Mouse (Mus musculus) CD8-positive naive resting alpha-beta T cell, adult 2 months (primary cell): ENCODE data around the gene Ildr1.

ENCODE experiments used
- DNase-seq, 2 experiments: peaks; one replicate each; pipeline ENCODE4 v3.0.0; 2022; ENCODE audit warnings: low read depth in 2 of 2, low spot score in 2 of 2

Gene Ildr1

DNA sequence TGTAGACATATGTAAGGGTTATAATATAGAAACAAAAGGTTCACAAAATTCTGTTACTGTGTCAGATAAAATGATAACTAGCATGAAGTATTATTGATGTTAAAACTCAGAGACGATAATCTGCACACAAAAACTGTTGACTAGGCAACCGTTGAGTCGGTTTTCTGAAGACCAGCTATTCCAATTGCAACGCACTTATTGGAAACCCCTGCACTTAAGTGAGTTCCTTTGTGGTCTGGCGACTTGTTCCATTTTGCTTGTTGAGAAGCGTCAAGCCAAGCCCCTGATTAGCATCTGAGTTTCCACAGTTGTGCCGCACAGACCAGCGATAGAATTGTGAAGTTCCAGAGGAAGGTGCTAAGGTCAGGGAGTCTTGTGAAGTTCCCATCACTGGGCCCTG is 3.6 kb downstream of the Ildr1 start:
- DNase-seq, result no peak

DNA sequence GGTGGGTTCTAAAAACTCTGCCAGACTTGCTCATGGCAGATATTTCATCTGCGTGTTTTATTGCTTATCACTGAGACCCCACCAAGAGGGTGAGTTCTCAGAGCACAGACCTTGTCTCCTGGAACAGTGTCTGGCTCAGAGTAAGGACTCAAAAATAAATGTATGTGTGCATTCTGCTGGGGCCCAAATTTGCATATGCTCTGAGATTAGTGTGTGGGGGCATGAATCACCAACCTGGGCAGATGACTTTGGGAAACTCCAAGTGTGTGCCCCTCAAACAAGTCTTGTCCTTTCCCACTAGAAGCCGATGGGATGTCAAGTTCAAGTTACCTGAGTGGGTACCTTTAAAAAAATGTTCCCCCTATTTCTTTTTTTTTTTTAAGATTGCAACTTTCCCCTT is 6.7 kb downstream of the Ildr1 start:
- DNase-seq, result no peak

DNA sequence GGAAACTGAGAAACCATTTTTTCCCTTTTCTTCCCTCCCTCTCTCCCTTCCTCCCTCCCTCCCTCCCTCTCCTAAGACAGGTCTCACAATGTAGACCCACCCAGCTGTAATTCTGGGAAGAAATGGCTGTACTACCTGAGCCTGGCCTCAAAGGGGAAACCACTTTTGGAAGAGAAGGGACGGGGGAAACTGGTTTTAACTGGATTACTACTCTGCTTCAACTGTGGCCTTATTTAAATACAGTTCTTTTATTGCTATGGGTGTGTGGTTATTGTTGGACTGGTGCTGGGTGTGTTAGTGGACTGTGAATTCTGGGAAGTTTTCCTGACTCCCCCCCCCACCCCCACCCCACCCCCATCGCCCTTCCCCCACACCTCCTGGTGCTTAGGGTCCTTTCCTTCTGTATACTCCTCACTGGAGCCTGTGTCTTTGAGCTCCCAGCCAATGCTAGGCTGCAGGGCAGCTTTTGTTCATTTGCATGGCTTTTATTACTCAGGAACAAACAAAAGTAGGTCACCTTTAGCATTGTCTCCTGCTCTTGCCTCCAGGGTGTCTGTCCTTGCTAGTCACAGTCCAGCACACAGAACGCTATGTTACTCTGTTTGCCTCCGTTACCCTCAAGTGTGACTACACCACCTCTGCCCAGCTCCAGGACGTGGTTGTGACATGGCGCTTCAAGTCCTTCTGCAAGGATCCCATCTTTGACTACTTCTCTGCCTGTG is 14.1 kb downstream of the Ildr1 start:
- no peak for DNase-seq

DNA sequence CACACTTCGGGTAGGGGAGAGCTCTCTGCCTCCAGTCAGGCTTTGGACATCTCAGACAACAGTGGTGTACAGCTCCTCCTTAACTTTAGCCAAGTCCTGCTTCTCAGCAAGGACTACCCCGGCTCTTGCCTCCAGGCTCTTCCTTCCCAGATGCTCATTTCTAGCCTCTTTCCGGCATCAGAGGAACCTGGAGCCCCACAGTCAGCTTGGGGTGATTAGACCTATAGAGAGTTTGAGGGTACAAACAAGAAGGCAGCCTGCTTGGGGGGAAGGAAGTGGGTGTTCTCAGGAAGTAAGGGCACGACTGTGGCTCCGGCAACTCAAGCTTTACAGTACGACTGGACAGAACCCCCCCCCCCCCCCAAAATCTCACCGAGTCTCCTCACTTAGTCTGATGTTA is 15.0 kb downstream of the Ildr1 start:
- peak in 1 of 2 experiments; percentile 33 for DNase-seq

DNA sequence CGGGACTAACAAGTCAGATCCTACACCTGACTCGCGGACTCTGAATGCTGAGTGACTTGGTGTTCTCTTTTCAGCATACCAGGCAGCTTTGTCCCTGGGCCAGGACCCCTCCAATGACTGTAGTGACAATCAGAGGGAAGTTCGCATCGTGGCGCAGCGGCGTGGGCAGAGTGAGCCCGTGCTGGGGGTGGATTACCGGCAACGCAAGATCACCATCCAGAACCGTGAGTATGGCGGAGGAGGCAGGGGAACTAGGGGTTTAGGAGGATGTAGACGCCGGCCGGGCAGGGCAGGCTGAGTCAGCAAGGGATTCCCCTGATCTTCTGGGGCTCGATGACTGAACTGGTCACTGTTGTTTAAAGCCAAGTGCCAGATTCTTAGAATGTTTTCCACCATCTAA is 15.6 kb downstream of the Ildr1 start:
- DNase-seq, result peak in 1 of 2 experiments; percentile 19

DNA sequence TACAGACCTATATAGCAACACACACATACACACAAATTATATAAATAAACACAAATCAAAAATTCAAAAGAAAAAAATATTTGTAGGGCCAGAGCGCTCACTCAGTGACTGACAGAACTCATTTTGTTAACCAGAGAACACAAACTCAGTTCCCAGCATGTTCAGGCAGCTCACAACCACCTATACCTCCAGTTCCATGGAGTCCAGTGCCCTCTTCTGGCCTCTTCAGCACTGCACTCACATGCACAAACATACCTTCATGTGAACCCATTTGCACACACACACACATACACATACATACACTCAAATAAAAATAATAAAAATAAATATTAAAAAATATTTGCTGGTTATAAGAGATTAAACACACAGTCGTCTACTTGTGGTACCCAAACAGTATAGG is 17.0 kb downstream of the Ildr1 start:
- DNase-seq, result peak in 1 of 2 experiments; percentile 35

DNA sequence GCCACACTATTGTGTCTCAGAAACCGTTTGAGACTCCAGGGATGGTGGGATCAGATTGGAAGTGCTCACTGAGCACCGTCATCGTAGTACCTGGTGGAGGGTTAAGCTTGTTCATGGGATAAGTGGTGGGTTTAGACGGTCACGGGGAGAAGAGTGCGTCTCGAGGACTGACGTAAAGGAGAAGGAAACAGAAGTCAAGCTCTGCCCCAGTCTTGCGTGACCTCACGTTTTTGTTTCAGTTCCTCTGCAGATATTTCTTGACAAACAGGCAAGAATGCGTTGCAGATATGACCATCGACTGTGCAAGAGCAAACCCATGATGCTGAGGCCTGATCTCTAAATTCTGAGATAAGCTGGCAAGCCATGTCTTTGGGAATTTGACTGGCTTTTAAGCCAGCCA is 18.0 kb downstream of the Ildr1 start:
- DNase-seq, result no peak

DNA sequence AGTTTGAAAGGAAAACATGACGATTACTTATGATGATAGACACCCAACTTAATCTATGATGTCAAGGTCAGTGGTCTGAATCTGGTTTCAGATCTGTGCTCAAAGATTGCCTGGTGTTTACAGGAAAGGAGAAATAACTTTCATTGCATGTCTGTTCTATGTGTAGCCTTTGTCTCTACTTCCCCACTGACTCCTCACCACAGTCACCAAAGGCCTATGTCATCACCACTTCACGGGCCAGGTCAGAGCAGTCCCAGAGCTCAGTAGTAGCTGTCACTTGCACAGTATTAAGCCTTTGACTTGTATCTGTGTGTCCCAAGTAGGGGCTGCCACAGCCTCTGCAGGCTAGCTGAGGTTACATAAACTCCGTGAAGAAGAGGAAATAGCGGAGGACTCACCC is 23.7 kb downstream of the Ildr1 start:
- no peak for DNase-seq

DNA sequence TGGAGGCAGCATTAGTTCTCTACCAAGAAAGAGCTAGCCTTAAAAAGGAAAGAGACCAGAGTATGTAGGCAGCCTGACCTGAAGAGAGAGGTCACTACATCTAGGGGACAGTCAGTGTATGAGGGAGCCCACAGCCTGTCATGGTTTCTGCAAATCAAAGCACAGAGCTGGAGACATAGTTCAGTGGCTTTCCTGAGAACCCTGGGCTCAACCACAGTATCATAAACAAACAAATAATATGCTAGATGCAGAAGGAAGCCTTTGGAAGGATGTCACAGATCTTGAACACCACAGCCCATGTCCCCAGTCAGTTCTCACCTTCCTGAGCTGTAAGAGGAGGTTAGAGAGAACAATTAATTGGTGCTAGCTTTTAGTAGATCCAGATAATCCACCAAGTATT is 24.9 kb downstream of the Ildr1 start:
- no peak for DNase-seq

DNA sequence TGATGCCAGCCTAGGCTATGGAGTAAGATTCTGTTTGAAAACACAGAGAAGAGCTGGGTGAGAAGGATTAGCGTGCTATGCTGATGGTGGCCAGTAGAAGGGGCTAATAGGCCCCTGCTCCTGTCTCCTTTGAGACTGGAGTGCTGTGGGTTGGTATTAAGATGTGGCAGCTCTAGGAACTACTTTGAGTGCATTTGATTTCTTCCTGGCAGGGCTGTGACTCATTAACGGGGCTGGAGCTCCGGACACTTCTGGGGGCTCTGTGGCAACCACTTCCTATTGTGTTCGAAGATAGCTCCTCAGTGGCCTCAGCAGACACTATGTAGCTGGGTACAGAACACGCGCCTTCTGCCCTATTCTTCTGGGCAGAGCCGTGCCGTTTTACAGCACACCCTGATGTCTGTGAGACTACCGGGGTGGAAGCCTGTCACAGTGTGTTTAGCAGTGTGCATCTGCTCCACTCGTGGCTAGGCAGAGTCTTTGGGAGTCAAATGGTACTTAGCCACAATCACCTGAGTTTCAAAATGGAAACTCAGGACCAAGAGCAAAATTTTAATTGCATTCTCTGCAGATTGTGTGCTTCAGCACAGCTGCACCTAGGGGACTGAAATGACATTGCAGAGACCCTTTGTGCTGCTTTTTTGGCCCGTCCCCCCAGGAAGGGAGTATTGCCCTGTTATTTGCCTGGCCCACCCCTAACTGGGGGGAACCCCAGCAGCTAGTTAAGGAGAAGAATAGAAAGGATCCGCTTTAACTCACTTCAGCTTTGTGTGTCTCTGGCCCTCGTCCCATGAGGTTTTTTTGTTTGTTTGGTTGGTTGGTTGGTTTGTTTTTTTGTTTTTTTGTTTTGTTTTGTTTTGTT is 26.6 kb downstream of the Ildr1 start:
- DNase-seq, result no peak

DNA sequence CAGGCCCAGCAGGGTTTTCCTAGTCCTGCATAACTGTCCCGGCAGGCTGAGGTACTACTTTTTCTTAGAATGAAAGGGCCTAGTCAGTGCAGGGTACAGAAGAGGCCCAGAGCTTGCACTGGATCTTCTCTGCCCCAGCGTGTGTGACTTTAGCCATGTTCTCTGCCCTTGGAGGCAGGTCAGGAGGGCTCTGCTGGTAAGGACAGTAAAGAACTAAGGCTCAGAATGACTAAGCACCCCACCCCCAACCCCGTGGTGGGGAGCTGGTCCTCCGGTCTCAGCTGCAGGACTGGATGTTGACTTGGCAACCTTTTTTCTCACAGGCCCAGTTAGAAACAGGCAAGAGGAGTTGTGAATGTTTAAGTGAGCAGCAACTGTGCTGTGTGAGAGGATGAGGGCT is 29.0 kb downstream of the Ildr1 start:
- DNase-seq, result no peak

DNA sequence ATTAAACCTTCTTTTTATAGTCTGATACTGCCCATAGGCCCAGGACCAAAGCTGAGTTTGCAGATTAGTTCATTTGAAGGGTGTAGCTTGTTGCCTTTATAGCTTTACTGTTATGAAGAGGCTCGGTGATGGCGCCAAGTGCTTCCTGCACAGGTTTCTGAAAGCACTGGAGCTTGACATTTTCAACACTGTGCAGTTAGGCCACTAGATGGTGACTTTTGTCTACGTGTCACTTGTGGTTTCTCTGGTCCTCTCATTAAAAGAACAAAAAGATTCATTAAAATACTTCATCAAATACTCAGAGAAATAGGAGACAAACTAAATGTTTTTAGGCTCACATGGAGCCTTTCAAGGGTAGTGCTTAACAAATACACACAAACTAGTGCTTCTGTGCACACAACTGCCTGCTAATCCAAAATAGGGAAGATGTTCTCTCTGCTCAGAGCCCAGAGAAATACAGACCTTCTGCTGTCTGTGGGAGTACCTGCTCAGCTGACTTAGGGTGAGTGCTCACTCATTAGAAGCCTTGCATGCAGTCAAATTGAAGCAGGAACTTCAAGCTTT is 30.2 kb downstream of the Ildr1 start:
- no peak for DNase-seq

DNA sequence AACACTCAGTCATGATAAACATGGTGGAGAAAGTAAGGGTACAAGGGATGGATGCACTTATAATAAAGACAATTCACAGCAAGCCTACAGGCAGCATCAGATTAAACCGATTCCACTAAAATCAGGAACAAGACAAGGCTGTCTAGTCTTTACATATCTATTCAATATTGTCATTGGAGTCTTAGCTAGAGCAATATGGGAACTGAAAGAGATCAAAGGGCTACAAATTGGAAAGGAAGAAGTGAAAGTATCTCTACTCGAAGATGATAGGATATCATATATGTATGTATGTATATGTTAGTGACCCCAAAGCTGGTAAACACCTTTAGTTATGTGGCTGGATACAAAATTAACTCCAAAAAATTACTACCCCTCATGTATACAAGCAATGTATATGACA is 35.2 kb downstream of the Ildr1 start:
- DNase-seq, result no peak

DNA sequence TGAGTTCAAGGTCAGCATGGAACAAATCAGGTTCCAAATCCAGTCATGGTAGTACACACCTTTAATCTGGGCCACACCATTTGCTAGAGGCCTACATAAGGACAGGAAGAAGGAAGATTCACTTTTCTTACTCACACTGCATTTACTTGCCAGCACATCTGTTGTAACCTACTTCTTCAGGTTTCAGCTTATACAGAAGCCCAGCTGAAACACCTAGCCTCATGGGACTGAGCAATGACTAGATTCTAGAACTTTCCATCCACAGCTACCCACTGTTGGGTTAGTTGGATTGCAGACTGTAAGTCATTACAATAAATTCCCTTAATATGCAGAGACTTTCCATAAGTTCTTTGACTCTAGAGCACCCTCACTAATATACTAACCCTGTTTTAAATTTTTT is 38.8 kb downstream of the Ildr1 start:
- DNase-seq, result no peak

DNA sequence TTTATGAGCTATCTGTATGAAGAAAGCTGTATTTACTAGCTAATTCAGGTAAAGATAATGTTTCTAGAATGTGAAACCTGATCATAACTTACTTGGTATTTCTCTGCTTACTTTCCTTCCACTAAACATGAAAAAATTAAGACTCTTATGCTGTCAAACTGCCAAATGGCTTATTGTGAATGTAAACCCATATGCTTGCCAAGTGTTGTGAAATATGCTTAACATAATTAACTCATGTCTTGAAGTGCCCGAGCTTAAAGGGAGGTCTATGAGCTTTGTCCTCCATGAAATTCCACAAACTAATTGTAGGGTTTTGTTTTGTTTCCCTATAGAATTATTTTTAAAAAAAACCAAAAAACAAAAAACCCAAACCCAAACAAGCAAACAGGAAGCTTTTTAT is 40.0 kb downstream of the Ildr1 start:
- no peak for DNase-seq

DNA sequence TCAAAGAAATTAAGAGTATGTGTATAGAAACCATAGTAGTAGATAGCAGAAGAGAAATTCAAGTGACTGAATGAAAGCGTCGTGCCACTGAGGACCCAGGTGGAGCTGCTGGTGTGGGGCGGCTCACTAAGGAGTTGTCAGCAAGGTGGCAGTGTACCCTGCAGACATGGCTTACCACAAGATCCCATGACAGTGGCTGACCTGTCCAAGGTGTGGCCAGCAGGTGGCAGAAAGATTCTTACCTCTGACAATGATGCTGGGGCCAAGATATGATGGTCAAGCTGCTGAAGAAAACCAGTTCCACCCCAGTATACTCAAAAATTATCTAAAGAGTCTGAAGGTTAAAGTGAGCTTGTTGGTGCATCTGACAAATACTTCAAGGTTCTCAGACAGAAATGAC is 41.6 kb downstream of the Ildr1 start:
- DNase-seq, result no peak

DNA sequence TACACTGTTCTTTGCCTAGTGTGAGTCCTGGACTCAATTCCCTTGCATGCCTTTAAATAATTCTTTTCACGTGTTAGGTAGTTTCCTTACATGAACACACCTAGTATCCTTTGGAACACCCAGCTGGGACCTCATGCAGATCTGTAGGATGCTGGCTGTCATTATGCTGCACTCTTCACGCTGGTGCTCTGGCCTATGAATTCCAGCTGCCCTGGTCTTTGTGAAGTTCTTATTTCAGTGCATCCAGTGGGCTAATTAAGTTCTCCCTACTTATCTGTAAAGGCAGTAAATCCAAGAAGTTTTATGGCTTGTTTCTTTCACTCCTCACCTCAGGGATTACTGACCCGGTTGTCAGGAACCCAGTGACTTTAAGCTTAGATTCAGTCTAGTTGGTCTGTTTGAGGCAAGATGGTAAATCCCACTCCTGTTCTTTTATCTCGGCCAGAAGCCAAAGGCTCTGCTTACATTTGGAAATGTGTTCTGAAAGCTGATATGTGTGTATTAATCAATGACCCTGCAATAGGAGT is 45.7 kb downstream of the Ildr1 start:
- no peak for DNase-seq

DNA sequence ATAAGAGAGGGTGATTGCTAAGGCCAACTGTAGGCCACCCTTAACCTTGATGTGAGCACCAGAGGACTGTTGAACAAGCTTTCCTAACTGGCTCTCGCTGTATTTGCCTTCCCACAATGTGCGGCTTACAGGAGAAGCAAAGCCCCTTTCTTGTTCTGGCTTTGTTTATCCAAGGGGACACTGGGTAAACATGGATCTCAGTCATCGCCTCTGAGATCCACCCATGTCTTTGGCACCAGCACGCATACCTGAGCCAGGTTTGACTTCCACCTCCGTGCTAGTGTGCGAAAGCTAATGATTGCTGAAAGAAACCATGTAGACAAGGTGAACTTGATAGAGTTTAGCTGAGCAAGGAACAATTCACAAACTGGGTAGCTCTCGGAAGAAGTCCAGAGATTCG is 49.8 kb downstream of the Ildr1 start:
- DNase-seq, result no peak

DNA sequence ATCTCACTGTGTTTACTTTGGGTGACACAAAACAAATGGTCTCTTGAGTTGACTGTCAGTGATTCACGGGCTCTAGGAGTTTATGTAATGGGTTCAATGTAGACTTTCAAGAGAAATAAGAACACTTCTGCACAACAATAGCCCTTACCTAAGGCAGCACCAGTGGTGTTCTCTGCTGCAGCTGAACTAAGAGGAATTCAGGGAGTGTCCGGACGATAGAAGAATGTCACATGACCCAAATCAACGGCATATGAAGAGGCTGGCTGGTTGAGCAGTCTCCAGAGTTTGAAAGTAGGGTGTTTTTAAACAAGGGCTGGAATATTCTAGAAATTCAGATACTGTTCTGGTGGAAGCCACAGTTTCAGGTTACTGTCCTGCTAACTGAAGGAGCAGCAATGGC is 53.3 kb downstream of the Ildr1 start:
- DNase-seq, result no peak

DNA sequence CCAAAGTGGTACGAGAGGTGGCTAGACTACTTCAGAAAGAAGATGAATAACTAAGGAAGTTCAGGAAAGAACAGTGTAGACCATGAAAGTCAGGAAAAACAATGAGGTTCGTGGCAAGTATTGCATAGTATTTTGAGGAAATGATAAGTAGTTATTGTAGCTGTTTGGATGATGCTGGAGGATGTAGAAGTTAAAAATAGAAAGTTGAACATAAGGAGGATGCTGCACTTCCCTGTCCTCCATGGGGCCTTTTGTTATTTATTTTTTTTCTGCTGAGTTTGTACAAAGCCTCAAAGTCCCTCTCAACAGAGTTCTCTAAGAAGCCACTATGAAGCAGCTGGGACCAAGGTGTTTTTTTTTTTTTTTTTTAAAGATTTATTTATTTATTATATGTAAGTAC is 54.0 kb downstream of the Ildr1 start:
- no peak for DNase-seq

DNA sequence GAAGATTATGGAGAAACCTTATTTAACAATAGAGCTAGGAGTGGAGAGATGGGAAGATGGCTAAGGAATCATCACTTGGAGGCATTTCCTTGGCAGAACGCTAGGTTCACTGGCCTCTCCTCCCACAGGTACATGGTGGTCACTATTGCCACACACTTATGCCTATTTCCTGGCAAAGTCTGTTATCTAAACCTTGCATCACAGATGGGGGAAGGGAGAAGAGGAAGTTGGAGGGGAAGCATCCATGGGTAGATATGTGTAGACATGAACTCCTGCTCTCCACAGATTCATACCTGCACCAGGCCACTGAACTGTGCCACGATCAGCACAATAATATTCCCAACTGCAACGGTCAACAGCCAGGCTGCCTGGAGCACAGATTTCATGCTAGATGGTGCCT is 58.2 kb downstream of the Ildr1 start:
- no peak for DNase-seq

DNA sequence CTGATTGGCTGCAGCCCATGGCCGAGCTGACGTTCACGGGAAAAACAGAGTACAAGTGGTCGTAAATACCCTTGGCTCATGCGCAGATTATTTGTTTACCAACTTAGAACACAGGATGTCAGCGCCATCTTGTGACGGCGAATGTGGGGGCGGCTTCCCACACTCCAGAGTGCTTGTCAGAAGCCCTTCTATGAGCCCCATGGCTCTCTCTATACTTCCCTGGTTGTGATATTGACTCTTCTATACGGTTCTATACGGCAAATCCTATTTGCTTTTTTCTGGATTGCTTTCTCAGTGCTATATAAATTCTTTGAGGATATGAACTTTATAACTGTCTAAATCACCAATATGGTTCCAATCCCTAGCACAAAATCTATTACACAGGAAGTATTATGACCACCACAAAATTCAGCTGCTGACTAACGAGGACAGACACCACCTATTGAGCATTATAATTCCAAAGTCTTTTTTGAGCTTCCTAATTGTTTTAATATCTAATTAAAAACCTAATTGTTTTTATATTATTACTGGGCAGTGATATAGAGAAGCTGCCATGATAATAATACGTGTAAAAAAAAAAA is 76.5 kb downstream of the Ildr1 start:
- DNase-seq, result peak in 1 of 2 experiments; percentile 2
